Mouse (Mus musculus): ENCODE results near the gene Arhgap25. TPM values are rescaled to one million over a fixed set of nuclear protein-coding genes. Genes with fewer than 3 reads are reported as not detected.
"Not testable (repeated sequence)": the region's sequence is repeated elsewhere in the genome, so short reads cannot be mapped to it uniquely, and the experiment has no call there.

Gene Arhgap25
- polyA plus RNA-seq, 1 experiment from 2014 or later: 2.0 TPM

DNA sequence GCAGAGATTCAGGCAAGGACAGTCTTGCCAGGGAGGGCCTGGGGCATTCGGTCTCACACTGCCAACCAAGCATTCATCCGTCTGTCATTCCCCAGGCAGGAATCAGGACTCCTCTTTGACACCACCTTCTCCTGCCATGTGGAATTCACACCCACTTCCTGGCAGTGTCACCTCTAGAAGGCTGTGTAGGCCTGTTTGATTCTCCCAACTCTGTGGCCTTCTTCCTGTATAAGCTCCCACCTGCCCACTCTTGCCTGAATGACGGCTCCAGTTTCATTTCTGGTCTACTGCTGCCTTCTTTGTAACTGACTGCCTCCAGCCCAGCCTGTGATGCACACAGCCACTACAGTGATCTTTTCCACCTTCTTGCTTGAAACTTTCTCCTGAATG is 49.2 kb downstream of the Arhgap25 start:
- Histone ChIP-seq H3K27me3 (ENCODE audit: control insufficient read depth, insufficient read depth, low read length) (no peaks in the 10 kb centered on the region), H3K9ac (ENCODE audit: low read length) (no peak overlapping the region), H3K36me3 (ENCODE audit: control insufficient read depth, insufficient read depth, low read length) (no peaks in the 10 kb centered on the region), H3K9me3 (ENCODE audit: control insufficient read depth, low read length) (no peaks in the 10 kb centered on the region), H3K27ac (ENCODE audit: low read depth, low read length) (no peak overlapping the region), H3K4me1 (replicated peaks; ENCODE audit: control insufficient read depth, insufficient read depth, low read length) (no peaks in the 10 kb centered on the region), H3K4me3 (ENCODE audit: low read depth, low read length) (no peak overlapping the region), H3K4me2 (ENCODE audit: low read depth, low read length, severe bottlenecking) (no peak overlapping the region)
- ATAC-seq (replicated peaks; ENCODE audit: low FRiP score) (no peak), DNase-seq (ENCODE audit: low spot score) (peak; percentile 44)
- WGBS: 70% methylated on average over 3 of the region's 3 CpGs

DNA sequence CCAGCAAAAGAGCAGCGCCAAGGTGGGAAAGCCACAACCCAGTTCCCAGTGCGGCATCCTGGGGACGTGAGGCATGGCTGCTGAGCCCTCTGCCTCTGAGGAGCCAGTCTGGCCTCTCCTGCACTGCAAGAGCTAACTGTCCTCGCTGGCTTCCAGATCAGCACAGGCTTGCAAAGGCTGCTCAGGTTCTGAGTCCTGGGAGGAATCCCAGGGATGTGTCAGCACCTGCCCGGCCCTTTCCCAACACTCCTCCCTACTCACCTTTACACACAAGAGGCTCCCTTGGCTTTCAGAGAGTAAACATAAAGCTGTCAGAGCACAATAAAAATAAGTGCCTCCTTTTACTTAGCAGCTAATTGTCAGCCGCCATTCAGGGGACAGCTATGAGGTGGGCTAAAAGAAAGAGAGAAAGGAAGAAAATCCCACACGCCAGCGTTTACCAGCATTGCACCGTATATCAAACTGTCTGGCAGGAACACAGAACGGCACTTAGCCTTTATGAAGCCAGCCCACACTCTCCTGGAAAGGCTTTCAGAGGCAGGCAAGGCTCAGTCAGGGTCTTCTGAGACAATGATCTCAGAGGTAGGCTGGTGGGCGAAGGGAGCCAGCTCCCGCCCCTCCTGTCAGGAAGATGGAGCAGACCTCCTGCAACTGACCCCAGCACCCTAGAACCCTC is 49.7 kb downstream of the Arhgap25 start:
- WGBS: 74% methylated on average over 12 of the region's 12 CpGs
- no peak overlapping the region for H3K4me2 ChIP-seq (ENCODE audit: low read depth, low read length, severe bottlenecking)
- H3K36me3 ChIP-seq (ENCODE audit: control insufficient read depth, insufficient read depth, low read length): no peaks in the 10 kb centered on the region
- no peak for ATAC-seq (replicated peaks; ENCODE audit: low FRiP score)
- peak; percentile 27 for DNase-seq (ENCODE audit: low spot score)
- no peaks in the 10 kb centered on the region for H3K9me3 ChIP-seq (ENCODE audit: control insufficient read depth, low read length)
- no peak overlapping the region for H3K4me3 ChIP-seq (ENCODE audit: low read depth, low read length)
- no peak overlapping the region for H3K27ac ChIP-seq (ENCODE audit: low read depth, low read length)
- H3K4me1 ChIP-seq (replicated peaks; ENCODE audit: control insufficient read depth, insufficient read depth, low read length): no peaks in the 10 kb centered on the region
- H3K9ac ChIP-seq (ENCODE audit: low read length): no peak overlapping the region
- no peaks in the 10 kb centered on the region for H3K27me3 ChIP-seq (ENCODE audit: control insufficient read depth, insufficient read depth, low read length)

DNA sequence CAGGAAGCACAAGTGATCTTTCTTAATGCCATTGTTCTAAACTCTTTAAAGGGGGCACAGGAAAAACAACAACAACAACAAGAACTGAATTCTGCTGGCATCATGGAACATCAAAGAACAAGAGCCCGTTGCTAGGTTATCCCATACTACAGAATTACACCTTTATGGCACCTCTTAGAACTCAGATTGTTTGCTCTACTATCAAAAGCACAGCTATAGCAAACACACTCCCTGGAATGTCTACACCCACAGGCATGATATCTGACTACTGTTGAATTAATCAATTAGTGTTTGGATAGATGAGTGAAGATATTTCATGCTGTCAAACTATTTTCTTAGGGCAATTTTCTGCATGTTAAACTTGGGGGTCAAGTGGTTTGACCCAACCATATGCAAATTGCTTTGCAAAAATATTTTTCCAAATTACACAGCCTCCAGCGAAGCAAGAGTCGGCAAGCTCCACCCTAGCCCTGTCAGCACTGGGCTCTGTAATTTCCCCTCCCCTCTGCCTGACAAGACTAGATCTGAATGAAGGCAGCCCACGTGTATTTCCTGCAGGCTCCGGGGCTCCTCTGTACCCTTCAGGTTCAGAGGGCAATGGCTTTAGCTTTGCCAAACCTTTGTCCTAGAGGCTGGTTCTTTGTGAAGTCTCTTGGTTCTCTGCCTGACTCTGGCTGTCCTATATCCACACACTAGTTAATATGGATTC is 53.6 kb downstream of the Arhgap25 start:
- no peak overlapping the region for H3K9ac ChIP-seq (ENCODE audit: low read length)
- no peak overlapping the region for H3K27ac ChIP-seq (ENCODE audit: low read depth, low read length)
- H3K4me3 ChIP-seq (ENCODE audit: low read depth, low read length): no peak overlapping the region
- no peaks in the 10 kb centered on the region for H3K9me3 ChIP-seq (ENCODE audit: control insufficient read depth, low read length)
- no peak for DNase-seq (ENCODE audit: low spot score)
- H3K36me3 ChIP-seq (ENCODE audit: control insufficient read depth, insufficient read depth, low read length): no peaks in the 10 kb centered on the region
- no peaks in the 10 kb centered on the region for H3K27me3 ChIP-seq (ENCODE audit: control insufficient read depth, insufficient read depth, low read length)
- WGBS: 67% methylated on average over 5 of the region's 5 CpGs
- H3K4me2 ChIP-seq (ENCODE audit: low read depth, low read length, severe bottlenecking): no peak overlapping the region
- H3K4me1 ChIP-seq (replicated peaks; ENCODE audit: control insufficient read depth, insufficient read depth, low read length): no peaks in the 10 kb centered on the region
- ATAC-seq (replicated peaks; ENCODE audit: low FRiP score): no peak

DNA sequence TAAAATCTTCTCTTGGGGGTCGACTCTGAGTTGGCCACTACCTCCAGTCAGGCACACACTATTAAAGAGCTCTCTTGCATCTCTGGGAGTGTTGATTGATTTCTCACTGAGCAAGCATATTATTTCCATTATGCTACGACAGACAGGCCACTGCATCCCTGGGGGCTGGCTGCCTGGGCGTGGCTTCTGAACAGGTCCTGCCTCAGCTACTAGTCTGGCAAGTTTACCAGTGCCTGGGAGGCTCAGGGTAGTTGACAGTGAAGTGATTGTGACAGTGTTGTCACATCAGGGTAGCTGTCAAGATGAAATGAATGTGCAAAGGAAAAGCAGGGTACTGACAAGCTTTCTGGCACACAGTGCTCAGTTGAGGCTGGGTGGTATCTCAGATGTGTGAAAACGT is 54.2 kb downstream of the Arhgap25 start:
- 63% methylated on average over 4 of the region's 4 CpGs for WGBS
- Histone ChIP-seq H3K4me2 (ENCODE audit: low read depth, low read length, severe bottlenecking) (no peak overlapping the region), H3K4me3 (ENCODE audit: low read depth, low read length) (no peak overlapping the region), H3K9ac (ENCODE audit: low read length) (no peak overlapping the region), H3K27ac (ENCODE audit: low read depth, low read length) (no peak overlapping the region), H3K4me1 (replicated peaks; ENCODE audit: control insufficient read depth, insufficient read depth, low read length) (no peaks in the 10 kb centered on the region), H3K27me3 (ENCODE audit: control insufficient read depth, insufficient read depth, low read length) (no peaks in the 10 kb centered on the region), H3K9me3 (ENCODE audit: control insufficient read depth, low read length) (no peaks in the 10 kb centered on the region), H3K36me3 (ENCODE audit: control insufficient read depth, insufficient read depth, low read length) (no peaks in the 10 kb centered on the region)
- ATAC-seq (replicated peaks; ENCODE audit: low FRiP score): no peak
- no peak for DNase-seq (ENCODE audit: low spot score)

GRCm38 (mm10) chr6:87475223-87475622 is 57.8 kb downstream of the Arhgap25 start:
- H3K9me3 ChIP-seq (ENCODE audit: control insufficient read depth, low read length): no peaks in the 10 kb centered on the region
- DNase-seq (ENCODE audit: low spot score) (no peak), ATAC-seq (replicated peaks; ENCODE audit: low FRiP score) (no peak)
- WGBS: 84% methylated on average over 5 of the region's 5 CpGs
- no peak overlapping the region for H3K9ac ChIP-seq (ENCODE audit: low read length)
- H3K36me3 ChIP-seq (ENCODE audit: control insufficient read depth, insufficient read depth, low read length): no peaks in the 10 kb centered on the region
- H3K4me1 ChIP-seq (replicated peaks; ENCODE audit: control insufficient read depth, insufficient read depth, low read length): no peaks in the 10 kb centered on the region
- H3K4me2 ChIP-seq (ENCODE audit: low read depth, low read length, severe bottlenecking): no peak overlapping the region
- H3K27me3 ChIP-seq (ENCODE audit: control insufficient read depth, insufficient read depth, low read length): no peaks in the 10 kb centered on the region
- no peak overlapping the region for H3K27ac ChIP-seq (ENCODE audit: low read depth, low read length)
- no peak overlapping the region for H3K4me3 ChIP-seq (ENCODE audit: low read depth, low read length)

DNA sequence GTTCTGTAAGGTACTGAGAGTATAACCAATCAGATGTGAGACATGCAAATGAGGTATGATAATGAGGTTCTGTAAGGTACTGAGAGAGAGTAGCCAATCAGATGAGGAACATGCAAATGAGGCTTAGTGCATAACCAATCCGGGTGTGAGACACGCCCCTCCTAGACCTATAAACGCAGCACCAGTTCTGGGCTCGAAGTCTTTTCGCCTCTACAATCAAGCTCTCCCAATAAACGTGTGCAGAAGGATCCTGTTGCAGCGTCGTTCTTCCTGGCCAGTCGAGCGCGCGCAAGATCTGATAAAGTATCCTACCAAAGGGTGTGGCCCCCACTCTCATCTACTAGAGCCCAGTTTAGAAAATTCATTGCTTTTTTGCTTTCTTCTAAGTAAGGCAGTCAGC is 63.0 kb downstream of the Arhgap25 start:
- not testable (repeated sequence) for ATAC-seq (replicated peaks; ENCODE audit: low FRiP score); H3K4me1 ChIP-seq (replicated peaks; ENCODE audit: control insufficient read depth, insufficient read depth, low read length); H3K4me2 ChIP-seq (ENCODE audit: low read depth, low read length, severe bottlenecking); H3K27me3 ChIP-seq (ENCODE audit: control insufficient read depth, insufficient read depth, low read length); H3K4me3 ChIP-seq (ENCODE audit: low read depth, low read length); H3K9ac ChIP-seq (ENCODE audit: low read length); H3K27ac ChIP-seq (ENCODE audit: low read depth, low read length); DNase-seq (ENCODE audit: low spot score); H3K9me3 ChIP-seq (ENCODE audit: control insufficient read depth, low read length); H3K36me3 ChIP-seq (ENCODE audit: control insufficient read depth, insufficient read depth, low read length)
- 88% methylated on average over 12 of the region's 12 CpGs for WGBS

GRCm38 (mm10) chr6:87468372-87468771 is 64.7 kb downstream of the Arhgap25 start:
- DNase-seq (ENCODE audit: low spot score) (no peak), ATAC-seq (replicated peaks; ENCODE audit: low FRiP score) (no peak)
- H3K27me3 ChIP-seq (ENCODE audit: control insufficient read depth, insufficient read depth, low read length): no peaks in the 10 kb centered on the region
- no peaks in the 10 kb centered on the region for H3K4me1 ChIP-seq (replicated peaks; ENCODE audit: control insufficient read depth, insufficient read depth, low read length)
- no peak overlapping the region for H3K4me3 ChIP-seq (ENCODE audit: low read depth, low read length)
- no peaks in the 10 kb centered on the region for H3K36me3 ChIP-seq (ENCODE audit: control insufficient read depth, insufficient read depth, low read length)
- no peak overlapping the region for H3K27ac ChIP-seq (ENCODE audit: low read depth, low read length)
- H3K4me2 ChIP-seq (ENCODE audit: low read depth, low read length, severe bottlenecking): no peak overlapping the region
- no peak overlapping the region for H3K9ac ChIP-seq (ENCODE audit: low read length)
- H3K9me3 ChIP-seq (ENCODE audit: control insufficient read depth, low read length): no peaks in the 10 kb centered on the region
- 94% methylated on average over 10 of the region's 10 CpGs for WGBS

GRCm38 (mm10) chr6:87467373-87467772 is 65.7 kb downstream of the Arhgap25 start:
- no peaks in the 10 kb centered on the region for H3K9me3 ChIP-seq (ENCODE audit: control insufficient read depth, low read length)
- ATAC-seq (replicated peaks; ENCODE audit: low FRiP score) (no peak), DNase-seq (ENCODE audit: low spot score) (no peak)
- no peaks in the 10 kb centered on the region for H3K4me1 ChIP-seq (replicated peaks; ENCODE audit: control insufficient read depth, insufficient read depth, low read length)
- no peak overlapping the region for H3K4me2 ChIP-seq (ENCODE audit: low read depth, low read length, severe bottlenecking)
- H3K9ac ChIP-seq (ENCODE audit: low read length): no peak overlapping the region
- H3K4me3 ChIP-seq (ENCODE audit: low read depth, low read length): no peak overlapping the region
- no peaks in the 10 kb centered on the region for H3K36me3 ChIP-seq (ENCODE audit: control insufficient read depth, insufficient read depth, low read length)
- H3K27me3 ChIP-seq (ENCODE audit: control insufficient read depth, insufficient read depth, low read length): no peaks in the 10 kb centered on the region
- H3K27ac ChIP-seq (ENCODE audit: low read depth, low read length): no peak overlapping the region
- 93% methylated on average over 1 of the region's 1 CpGs for WGBS

- Histone ChIP-seq H3K27ac (ENCODE audit: low read depth, low read length) (no peak overlapping the region), H3K36me3 (ENCODE audit: control insufficient read depth, insufficient read depth, low read length) (no peaks in the 10 kb centered on the region), H3K27me3 (ENCODE audit: control insufficient read depth, insufficient read depth, low read length) (no peaks in the 10 kb centered on the region), H3K4me3 (ENCODE audit: low read depth, low read length) (no peak overlapping the region), H3K4me2 (ENCODE audit: low read depth, low read length, severe bottlenecking) (peak overlapping the region; percentile 24; the same call in 1 of the 2 replicates), H3K9ac (ENCODE audit: low read length) (no peak overlapping the region), H3K4me1 (replicated peaks; ENCODE audit: control insufficient read depth, insufficient read depth, low read length) (no peaks in the 10 kb centered on the region), H3K9me3 (ENCODE audit: control insufficient read depth, low read length) (no peaks in the 10 kb centered on the region)
- peak; percentile 87 for DNase-seq (ENCODE audit: low spot score)
- WGBS: 7% methylated on average over 12 of the region's 12 CpGs
- 0 out of 2 replicates have a peak, but pooled peaks have one; percentile 30 for ATAC-seq (replicated peaks; ENCODE audit: low FRiP score)
Observed at GRCm38 (mm10) chr6:87466221-87466620, 66.8 kb downstream of the Arhgap25 start.

All from forebrain, embryonic 11.5 days (tissue).